Mouse (Mus musculus) CD8-positive naive resting alpha-beta T cell, adult 2 months (primary cell): ENCODE measurements around the gene Fkbp11.

Source experiments
- DNase-seq, 2 experiments: peaks; one replicate each; pipeline ENCODE4 v3.0.0; 2022; ENCODE audit warnings: low read depth in 2 of 2, low spot score in 2 of 2

The Fkbp11 gene

GRCm38 (mm10) chr15:98740219-98740618 lies 12.2 kb upstream of the Fkbp11 start:
- no peak for DNase-seq

- no peak for DNase-seq
Observed at GRCm38 (mm10) chr15:98738796-98739195, 10.8 kb upstream of the Fkbp11 start.

GRCm38 (mm10) chr15:98737881-98738280 lies 9.9 kb upstream of the Fkbp11 start:
- DNase-seq, result peak in 1 of 2 experiments; percentile 21

GRCm38 (mm10) chr15:98736521-98736920 lies 8.5 kb upstream of the Fkbp11 start:
- no peak for DNase-seq

GRCm38 (mm10) chr15:98733976-98734566 lies 6.1 kb upstream of the Fkbp11 start:
- DNase-seq, result no peak

- DNase-seq, result no peak
Observed at GRCm38 (mm10) chr15:98733370-98733769, 5.4 kb upstream of the Fkbp11 start.

GRCm38 (mm10) chr15:98732006-98732531 lies 4.1 kb upstream of the Fkbp11 start:
- DNase-seq, result no peak

GRCm38 (mm10) chr15:98730790-98731189 lies 2.8 kb upstream of the Fkbp11 start:
- DNase-seq, result no peak

GRCm38 (mm10) chr15:98729791-98730545 lies 2.0 kb upstream of the Fkbp11 start:
- no peak for DNase-seq

- DNase-seq, result no peak
Observed at GRCm38 (mm10) chr15:98728366-98728765, 368 bp upstream of the Fkbp11 start.

GRCm38 (mm10) chr15:98726746-98727145 lies 1.3 kb downstream of the Fkbp11 start:
- no peak for DNase-seq

- no peak for DNase-seq
Observed at GRCm38 (mm10) chr15:98726079-98726478, 1.9 kb downstream of the Fkbp11 start.

- no peak for DNase-seq
Observed at GRCm38 (mm10) chr15:98724441-98724840, 3.6 kb downstream of the Fkbp11 start.

GRCm38 (mm10) chr15:98722854-98723253 lies 5.1 kb downstream of the Fkbp11 start:
- no peak for DNase-seq

GRCm38 (mm10) chr15:98722191-98722590 lies 5.8 kb downstream of the Fkbp11 start:
- DNase-seq, result no peak

- DNase-seq, result no peak
Observed at GRCm38 (mm10) chr15:98717301-98717700, 10.7 kb downstream of the Fkbp11 start.

GRCm38 (mm10) chr15:98714230-98714652 lies 13.8 kb downstream of the Fkbp11 start:
- DNase-seq, result no peak

GRCm38 (mm10) chr15:98710442-98710841 lies 17.6 kb downstream of the Fkbp11 start:
- DNase-seq, result peak; percentile 63 to 73

GRCm38 (mm10) chr15:98707766-98708372 lies 20.1 kb downstream of the Fkbp11 start, which contains the start of gene Ccdc65:
Gene Ccdc65 (plus strand): TSS chr15:98708207.
- peak; percentile 49 to 59 for DNase-seq

GRCm38 (mm10) chr15:98704312-98704711 lies 23.7 kb downstream of the Fkbp11 start:
- DNase-seq, result no peak

GRCm38 (mm10) chr15:98699190-98700105 lies 28.6 kb downstream of the Fkbp11 start:
- peak; percentile 77 to 83 for DNase-seq
